Mouse (Mus musculus): ENCODE results near the gene Wnt10b.

- TF ChIP-seq CTCF (IDR thresholded peaks at IDR 0.05; ENCODE audit: control insufficient read depth, insufficient read depth, insufficient read length) (no peak), MAX (IDR thresholded peaks at IDR 0.05) (no peak)
Measured at GRCm38 (mm10) chr15:98812741-98813424, 34.9 kb upstream of the Wnt10b start.
